Mouse (Mus musculus) E14TG2a.4 (cell line): Measurements from ENCODE around the gene Shc2.

ENCODE experiments used
- CTCF ChIP-seq: conservative IDR thresholded peaks from 2 replicates; pipeline ENCODE4 v1.5.1; 2014; ENCODE audit warnings: low read length
- NANOG ChIP-seq: IDR thresholded peaks from 2 replicates; pipeline ENCODE4 v1.6.1; 2014; ENCODE audit warnings: borderline replicate concordance, low read length, mixed read lengths
- POU5F1 ChIP-seq: IDR thresholded peaks from 2 replicates; pipeline ENCODE4 v1.6.1; 2014; ENCODE audit warnings: low read length, borderline replicate concordance

GRCm38 (mm10) chr10:79611296-79611695, 26.4 kb downstream of the Shc2 start:
- no peak for TF ChIP-seq CTCF
- TF ChIP-seq NANOG = no peak
- TF ChIP-seq POU5F1 = no peak
